Mouse (Mus musculus) effector memory CD4-positive, alpha-beta T cell, adult 7 months (primary cell): Measurements from ENCODE around the gene Gm5901. TPM values are rescaled to one million over a fixed set of nuclear protein-coding genes. Genes with fewer than 3 reads are reported as not detected.

ENCODE experiments used
- polyA plus RNA-seq: library from polyadenylated mRNA; unstranded; fragments of 100-300 nt; shearing (Covaris generic); gene quantifications from one replicate; pipeline ENCODE4 v1.2.1, GENCODE M21; 2017

The Gm5901 gene
- polyA plus RNA-seq = not detected

GRCm38 (mm10) chr7:105374866-105375265 lies at the start of gene Gm5901:
Gene Gm5901 (plus strand): TSS chr7:105375038.

GRCm38 (mm10) chr7:105334004-105334403 lies 40.8 kb upstream of the Gm5901 start, which contains the start of gene Olfr690:
Gene Olfr690 (minus strand): TSS chr7:105334104.

DNA sequence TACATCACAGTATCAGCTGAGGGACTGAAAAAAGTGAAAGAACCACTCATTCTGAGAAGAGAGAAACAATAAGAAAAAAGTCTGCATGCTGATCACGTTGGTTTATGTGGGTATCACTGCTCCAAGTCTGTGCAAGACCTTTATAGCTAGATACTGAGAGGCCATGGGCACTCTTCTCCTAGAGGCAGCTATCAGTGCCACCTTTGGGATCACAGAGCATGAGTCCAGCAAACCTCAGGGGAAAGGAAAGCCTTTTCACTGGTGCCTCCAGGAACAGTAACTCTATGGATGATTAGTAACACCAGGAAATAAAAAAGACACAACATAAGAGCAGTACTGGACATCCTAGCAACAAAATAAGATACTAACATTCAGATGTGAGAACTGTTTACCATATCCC lies 32.7 kb upstream of the Gm5901 start, which contains the start of gene Olfr691:
Gene Olfr691 (minus strand): TSS at position 101 of the 400 bp plus-strand sequence.

DNA sequence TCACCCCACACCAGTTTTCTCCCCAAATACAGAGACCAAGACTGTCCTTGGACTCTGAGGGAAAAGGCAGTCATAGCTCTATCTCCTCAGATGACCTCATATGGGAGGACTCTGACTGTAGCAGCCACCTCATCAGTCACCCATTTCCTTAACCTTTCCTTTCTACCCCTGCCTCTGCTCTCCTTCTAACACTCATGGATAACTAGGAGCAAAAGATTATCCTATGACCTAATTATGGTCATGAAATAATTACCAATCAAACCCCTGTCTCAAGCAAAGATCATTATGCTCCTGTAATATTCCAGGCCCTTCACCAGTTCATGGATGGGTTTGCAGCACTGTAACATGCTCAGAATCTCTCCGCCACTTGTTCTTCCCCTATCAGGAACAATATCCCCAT lies 6.9 kb upstream of the Gm5901 start, which contains the start of gene Olfr692:
Gene Olfr692 (plus strand): TSS at position 301 of the 400 bp plus-strand sequence.

DNA sequence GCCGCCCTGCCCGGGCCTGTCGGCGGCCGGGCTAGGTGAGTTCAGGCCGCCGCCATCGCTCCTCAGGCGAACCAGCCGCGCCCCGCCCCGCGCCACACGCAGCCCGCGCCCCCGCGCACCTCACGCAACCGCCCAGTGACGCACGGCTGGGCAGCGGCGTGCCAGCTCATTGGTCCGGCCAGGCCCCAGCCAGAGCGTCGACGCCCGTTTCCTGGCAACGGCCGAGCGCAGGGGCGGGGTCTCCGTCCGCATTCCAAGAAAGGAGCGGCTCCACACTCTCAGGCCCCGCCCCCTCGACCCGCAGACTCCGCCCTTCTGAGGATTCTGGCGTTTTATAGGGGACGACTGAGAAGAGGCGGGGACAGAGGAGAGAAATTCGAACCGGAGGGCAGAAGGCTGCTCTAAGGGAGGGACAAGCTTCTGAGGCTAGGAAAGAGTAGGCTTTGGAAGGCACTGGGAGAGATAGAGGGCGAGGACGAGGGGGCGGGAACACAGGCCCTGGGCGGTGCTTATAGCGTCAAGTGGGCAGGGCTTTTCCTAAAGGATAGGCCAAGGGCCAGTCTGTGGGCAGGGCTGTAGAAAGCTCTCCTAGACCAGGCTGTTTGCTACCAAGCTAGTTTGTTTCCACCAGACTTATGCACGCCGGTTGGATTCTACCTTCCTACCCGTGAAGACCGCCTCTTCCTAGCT lies 25.2 kb downstream of the Gm5901 start, which contains the start of gene Fam160a2:
Gene Fam160a2 (minus strand): TSS at position 120 of the 690 bp plus-strand sequence.

DNA sequence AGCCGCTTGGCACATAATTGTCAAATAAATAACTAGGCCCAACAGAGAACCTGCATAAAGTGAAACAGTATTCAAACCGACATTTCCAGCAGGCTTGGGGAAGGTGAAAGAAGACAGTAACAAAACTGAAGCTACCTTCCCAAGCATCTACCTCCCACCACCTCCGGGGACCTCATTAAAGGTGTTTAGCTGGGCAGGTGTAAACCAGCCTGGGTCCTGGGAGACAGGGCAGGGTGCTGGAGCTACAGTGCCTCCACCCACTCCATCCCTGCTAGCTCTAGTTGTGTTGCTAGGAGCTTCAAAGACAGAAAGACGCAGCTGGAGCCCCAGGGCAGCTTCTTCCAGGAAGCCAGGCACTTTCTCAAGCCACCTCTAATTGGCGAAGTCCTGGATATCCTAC lies 29.4 kb downstream of the Gm5901 start, which contains the start of gene Cnga4:
Gene Cnga4 (plus strand): TSS at position 301 of the 400 bp plus-strand sequence.

DNA sequence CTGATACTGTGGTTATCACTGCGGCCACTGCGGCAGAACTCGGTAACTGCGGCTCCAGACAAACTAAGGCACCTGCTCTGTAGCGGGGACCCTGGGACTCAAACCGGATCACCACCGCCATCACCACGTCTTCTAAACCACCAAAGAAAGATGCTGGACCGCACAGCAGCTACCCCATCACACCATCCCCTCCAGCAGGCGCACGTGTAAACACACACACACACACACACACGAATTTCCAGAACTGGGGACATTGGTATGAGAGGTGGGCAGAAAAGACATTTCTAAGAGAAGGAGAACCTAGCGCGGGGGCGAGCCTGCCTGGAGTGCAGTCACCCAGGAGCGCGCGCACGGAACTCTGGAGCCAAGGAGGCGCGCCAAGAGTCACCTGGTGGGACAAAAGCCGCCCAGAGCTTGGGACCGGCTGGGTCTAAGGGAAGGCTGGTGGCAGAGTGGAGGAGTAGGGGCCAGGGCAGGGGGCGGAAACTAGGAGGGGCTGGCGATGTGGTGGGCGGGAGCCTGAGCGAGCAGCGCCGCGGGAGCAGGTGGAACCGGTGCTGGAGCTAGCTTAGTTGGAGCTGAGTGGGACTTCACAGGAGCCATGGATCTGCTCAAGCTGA lies 50.7 kb downstream of the Gm5901 start, which contains the start of gene Cckbr:
Gene Cckbr (plus strand): TSS at position 308 of the 620 bp plus-strand sequence.

Other genes with a start within 250 kb of the Gm5901 start
- gene Olfr683, start 228.0 kb upstream of the Gm5901 start, polyA plus RNA-seq = not detected
- gene Olfr684, start 211.4 kb upstream of the Gm5901 start, polyA plus RNA-seq = 0.12 TPM
- gene Olfr685, start 189.0 kb upstream of the Gm5901 start, polyA plus RNA-seq = not detected
- gene Olfr686, start 167.6 kb upstream of the Gm5901 start, polyA plus RNA-seq = not detected
- not detected for gene Olfr688, start 86.9 kb upstream of the Gm5901 start, polyA plus RNA-seq
- 0.17 TPM for gene Olfr689, start 63.9 kb upstream of the Gm5901 start, polyA plus RNA-seq
- gene Olfr690, start 40.9 kb upstream of the Gm5901 start, polyA plus RNA-seq = not detected
- gene Olfr691, start 32.8 kb upstream of the Gm5901 start, polyA plus RNA-seq = 0.43 TPM
- gene Olfr692, start 6.8 kb upstream of the Gm5901 start, polyA plus RNA-seq = not detected
- 57.6 TPM for gene Fam160a2, start 25.0 kb downstream of the Gm5901 start, polyA plus RNA-seq
- gene Cnga4, start 29.5 kb downstream of the Gm5901 start, polyA plus RNA-seq = not detected
- not detected for gene Cckbr, start 50.7 kb downstream of the Gm5901 start, polyA plus RNA-seq
- gene Cavin3, start 107.3 kb downstream of the Gm5901 start, polyA plus RNA-seq = not detected
- gene Smpd1, start 179.3 kb downstream of the Gm5901 start, polyA plus RNA-seq = 18.3 TPM
- 8.5 TPM for gene Apbb1, start 206.6 kb downstream of the Gm5901 start, polyA plus RNA-seq
- not detected for gene Hpx, start 225.1 kb downstream of the Gm5901 start, polyA plus RNA-seq